Mouse (Mus musculus): ENCODE results near the gene Tom1l1. TPM values are rescaled to one million over a fixed set of nuclear protein-coding genes. Genes with fewer than 3 reads are reported as not detected.
A peak's percentile ranks its signal among the peaks of the same experiment; 100 is the strongest.

Tom1l1 gene
- total RNA-seq, 2 experiments from 2014 or later, result 270 to 280 TPM

DNA sequence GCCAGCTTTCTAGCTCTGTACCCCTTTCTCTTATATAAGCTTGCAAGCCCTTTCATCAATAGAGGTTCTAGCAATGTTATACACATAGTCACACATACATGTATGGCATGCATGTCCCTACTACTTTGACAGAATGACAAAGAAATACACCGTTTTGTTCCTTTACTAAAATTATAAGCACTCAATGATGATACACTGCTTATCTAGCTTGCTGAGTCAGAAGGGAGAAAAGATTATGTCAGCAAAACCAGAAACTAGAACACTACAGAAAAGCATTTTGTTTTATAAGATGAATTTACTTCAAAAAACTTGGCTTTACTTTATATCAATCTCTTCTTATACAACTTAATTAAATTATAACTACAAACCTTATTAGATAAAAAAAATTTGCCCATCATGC lies 63.0 kb downstream of the Tom1l1 start:
- ATAC-seq (replicated peaks; ENCODE audit: low FRiP score, poor library complexity, severe bottlenecking), result no peak

DNA sequence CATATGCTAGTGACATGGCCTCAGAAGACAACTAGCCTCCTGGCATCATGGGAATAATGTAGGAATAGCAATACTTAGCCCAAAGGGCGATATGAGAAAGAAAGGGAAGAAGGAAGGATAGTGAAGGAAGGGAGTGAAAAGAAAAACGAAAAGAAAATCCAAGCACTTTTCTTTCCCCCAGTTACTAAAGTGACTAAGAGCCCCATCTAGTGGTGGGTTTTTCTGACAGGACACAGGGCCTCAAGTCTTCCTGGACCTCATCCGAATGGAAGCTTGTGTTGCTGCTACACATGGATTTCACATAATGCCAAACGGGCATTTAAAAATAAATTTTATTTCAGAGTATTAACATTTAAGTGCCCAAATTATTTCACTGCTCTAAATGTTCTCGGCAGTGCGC lies 64.7 kb downstream of the Tom1l1 start:
- peak; percentile 66; the same call in 1 of the 2 replicates for ATAC-seq (replicated peaks; ENCODE audit: low FRiP score, poor library complexity, severe bottlenecking)

DNA sequence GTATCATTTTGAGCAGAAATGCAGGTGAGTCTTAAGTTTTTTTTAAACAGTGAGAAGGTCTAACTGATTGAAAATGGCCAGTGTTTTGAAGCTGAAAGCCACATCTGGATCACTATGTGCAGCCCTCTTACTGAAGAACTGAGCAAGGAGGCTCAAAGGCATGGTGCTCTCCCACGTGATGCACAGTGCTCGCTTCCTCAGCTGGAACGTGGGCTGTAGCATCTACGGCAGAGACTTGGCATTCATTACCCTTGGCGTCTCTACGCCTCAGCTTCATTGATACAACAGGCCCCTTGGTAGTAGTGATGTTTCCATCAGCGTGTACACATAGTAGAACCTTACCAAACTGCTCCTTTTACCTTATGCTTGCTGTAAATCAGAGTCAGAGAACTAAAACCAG lies 65.7 kb downstream of the Tom1l1 start:
- no peak for ATAC-seq (replicated peaks; ENCODE audit: low FRiP score, poor library complexity, severe bottlenecking)

DNA sequence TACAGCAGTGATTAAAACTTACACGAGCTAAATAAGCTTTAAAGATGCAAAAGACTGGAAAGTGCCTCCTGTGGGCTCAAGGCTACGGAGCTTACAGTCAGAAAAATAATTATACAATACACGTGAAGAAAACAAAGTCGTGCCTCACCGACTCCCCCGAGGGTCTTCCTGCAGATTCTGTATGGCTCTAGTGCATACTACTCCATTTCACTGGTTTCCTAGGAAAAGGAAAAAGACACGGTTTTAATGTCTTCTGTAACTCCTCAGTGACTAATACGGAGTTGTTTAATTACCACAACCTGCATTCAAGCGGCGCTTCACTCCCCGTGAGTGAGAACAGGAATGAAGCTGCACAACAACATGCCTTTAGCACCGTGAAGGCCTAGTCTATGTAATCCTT lies 66.1 kb downstream of the Tom1l1 start:
- ATAC-seq (replicated peaks; ENCODE audit: low FRiP score, poor library complexity, severe bottlenecking), result no peak

DNA sequence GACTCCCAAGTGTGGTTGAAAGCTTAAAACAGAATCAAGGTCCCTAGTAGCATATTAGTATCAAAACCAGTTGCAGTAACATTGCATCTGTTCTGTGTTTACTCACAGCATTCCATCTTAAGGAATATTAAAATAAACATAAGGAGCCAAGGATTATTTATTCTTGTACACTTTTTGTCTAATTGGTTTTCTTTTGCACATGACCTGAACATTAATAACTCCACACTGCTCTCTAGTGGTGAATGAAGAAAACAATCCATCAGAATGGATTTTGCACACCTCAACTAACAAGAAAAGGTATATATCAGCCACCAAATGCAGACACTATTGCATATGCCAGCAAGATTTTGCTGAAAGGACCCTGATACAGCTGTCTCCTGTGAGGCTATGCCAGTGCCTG lies 71.7 kb downstream of the Tom1l1 start:
- peak; percentile 46; the same call in 1 of the 2 replicates for ATAC-seq (replicated peaks; ENCODE audit: low FRiP score, poor library complexity, severe bottlenecking)

DNA sequence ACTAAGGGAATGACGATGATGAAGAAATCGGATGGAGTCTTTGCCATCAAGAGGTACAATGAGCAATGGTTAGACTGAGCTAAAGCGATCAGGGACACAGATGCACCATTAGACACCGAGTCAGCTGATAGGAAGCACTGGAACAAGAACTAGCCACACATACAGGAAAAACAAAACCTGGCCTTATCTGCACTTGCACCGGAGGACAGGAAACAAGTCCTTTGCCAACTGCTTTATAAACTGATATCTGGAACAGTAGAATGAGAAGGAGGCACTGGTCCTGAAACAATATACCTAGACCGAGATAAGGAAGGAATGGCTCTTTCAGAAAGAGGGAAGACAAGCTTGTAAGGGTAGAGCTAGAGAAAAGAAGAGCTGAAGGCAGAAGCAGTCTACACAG lies 73.4 kb downstream of the Tom1l1 start:
- no peak for ATAC-seq (replicated peaks; ENCODE audit: low FRiP score, poor library complexity, severe bottlenecking)

DNA sequence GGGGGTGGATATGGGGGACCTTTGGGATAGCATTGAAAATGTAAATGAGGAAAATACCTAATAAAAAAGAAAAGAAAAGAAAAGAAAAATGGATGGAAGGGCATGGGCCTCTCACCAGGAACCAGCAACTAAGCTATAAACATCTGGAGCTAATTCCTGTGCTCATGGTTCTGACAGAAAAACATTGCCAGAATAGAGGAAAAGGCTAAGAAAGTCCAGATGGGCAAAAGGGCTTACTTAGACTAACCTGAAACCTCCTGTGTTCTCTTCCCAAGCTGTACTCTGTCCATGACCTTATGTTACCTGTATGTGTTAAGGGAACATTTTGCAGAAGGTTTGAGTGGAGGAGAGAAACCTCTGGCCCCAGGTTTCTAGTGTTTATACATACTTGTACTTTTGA lies 76.0 kb downstream of the Tom1l1 start:
- no peak for ATAC-seq (replicated peaks; ENCODE audit: low FRiP score, poor library complexity, severe bottlenecking)

DNA sequence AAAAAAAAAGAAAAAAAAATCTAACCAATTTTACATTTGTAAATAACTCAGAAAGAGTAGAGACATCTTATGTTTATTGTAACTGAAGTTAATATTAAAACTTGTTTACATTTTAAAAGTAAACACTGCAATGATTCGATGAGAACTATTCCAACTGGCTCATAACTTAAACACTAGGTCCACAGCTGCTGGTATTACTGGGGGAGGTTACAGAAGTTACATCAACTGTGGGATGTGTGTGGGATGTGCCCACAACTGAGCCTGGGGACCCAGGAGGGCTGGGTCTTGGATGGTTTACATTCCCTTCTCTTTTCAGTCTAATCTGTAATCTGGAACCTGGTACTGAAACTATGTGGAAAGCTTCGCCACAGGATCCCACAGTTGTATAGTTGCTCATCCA lies 85.1 kb downstream of the Tom1l1 start:
- no peak for ATAC-seq (replicated peaks; ENCODE audit: low FRiP score, poor library complexity, severe bottlenecking)

DNA sequence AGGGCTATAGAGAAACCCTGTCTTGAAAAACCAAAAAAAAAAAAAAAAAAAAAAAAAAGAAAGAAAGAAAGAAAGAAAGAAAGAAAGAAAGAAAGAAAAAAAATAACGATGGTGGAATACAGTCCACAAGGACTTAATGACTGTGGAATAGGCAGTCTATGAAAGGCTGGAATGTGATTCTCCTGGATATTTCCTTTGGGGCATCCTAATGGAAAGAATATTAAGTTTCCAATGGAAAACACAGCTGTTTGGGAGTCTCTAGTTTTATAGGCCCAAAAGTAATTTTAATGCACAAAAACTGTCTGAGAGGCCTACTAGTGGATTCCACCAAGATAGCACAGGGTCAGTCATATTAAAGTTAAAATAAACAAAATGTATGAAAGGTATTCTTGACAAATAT lies 92.3 kb downstream of the Tom1l1 start:
- no peak for ATAC-seq (replicated peaks; ENCODE audit: low FRiP score, poor library complexity, severe bottlenecking)

Other genes with a start within 250 kb of the Tom1l1 start
- 53.0 and 65.4 TPM in 2 replicates for gene Stxbp4, start 50.3 kb downstream of the Tom1l1 start, total RNA-seq (2015; ENCODE audit: low replicate concordance)
- 47.2 and 50.9 TPM in 2 replicates for gene Stxbp4, start 50.3 kb downstream of the Tom1l1 start, total RNA-seq (2017; ENCODE audit: low replicate concordance)
- 78.8 and 83.3 TPM in 2 replicates for gene Cox11, start 50.2 kb downstream of the Tom1l1 start, total RNA-seq (2015; ENCODE audit: low replicate concordance)
- 48.9 and 82.8 TPM in 2 replicates for gene Cox11, start 50.2 kb downstream of the Tom1l1 start, total RNA-seq (2017; ENCODE audit: low replicate concordance)